Mouse (Mus musculus): ENCODE data around the gene Bicd2.

DNA sequence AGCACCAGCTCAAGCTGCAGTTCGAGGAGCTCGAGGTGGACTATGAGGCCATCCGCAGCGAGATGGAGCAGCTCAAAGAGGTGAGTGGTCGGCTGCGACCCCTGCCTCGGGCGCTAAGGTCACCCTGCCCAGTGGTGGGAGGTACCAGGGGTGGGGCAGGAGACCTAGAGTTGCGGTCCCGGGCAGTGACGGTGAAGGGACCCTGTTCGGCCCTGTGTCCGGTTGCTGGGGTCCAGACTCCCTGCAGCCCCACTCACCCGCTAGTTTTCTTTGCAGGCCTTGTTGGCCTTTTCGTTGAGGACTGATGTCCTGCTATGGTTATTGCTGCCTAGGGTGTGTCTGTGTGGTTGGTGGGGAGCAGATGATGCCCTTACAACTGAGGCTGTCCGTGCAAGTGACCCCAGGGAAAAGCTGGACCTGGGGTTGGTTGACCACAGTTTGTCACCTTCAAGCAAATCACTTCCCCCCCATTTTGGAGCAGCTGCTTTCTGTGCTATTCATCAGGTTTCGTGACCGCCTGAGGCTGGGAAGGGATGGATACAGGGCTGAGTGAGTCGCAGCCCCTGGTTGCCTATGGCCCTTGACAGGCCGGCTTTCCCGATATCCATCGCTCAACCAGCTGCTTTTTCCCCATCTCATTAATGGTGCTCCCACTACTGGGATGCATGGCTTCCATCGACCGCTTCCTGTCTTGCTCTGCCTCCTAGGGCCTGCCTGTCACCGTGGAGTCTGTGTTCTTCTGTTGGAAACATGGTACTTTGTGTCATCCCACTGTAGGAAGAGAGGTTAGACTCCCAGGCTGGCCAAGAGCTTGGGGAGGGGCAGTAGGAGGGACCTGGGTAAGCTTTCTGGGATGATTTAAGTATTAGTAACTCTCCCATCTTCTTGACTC, 692 bp downstream of the Bicd2 start:
- TF ChIP-seq CTCF (IDR thresholded peaks at IDR 0.05; ENCODE audit: low read depth, low read length): no peak
- TF ChIP-seq POLR2A (IDR thresholded peaks at IDR 0.05; ENCODE audit: extremely low read depth, insufficient read depth, low read length): no peak

All from liver, adult 2 months (tissue).